Mouse (Mus musculus) embryonic fibroblast, embryonic 13.5 days (primary cell): ENCODE measurements around the gene Serpina3c.

ENCODE experiments used
- CTCF ChIP-seq: IDR thresholded peaks from 2 replicates; pipeline ENCODE4 v1.5.1; 2011; ENCODE audit warnings: mild to moderate bottlenecking, control low read depth, low read length, moderate library complexity, borderline replicate concordance; ENCODE audit not compliant: insufficient read depth
- POLR2A ChIP-seq: IDR thresholded peaks from 2 replicates; pipeline ENCODE4 v1.6.1; 2011; ENCODE audit warnings: low read depth, mild to moderate bottlenecking, control low read depth, low read length, moderate library complexity

- TF ChIP-seq CTCF (no peak), POLR2A (no peak)
Measured at GRCm38 (mm10) chr12:104185046-104185445, 31.4 kb upstream of the Serpina3c start.
